Mouse (Mus musculus) G1E (cell line): Measurements from ENCODE around the gene Trank1. TPM values are rescaled to one million over a fixed set of nuclear protein-coding genes. Genes with fewer than 3 reads are reported as not detected.

Source experiments
- ATAC-seq: 2 replicates; pipeline ENCODE4 v1.8.0; 2016; ENCODE audit warnings: mild to moderate bottlenecking; ENCODE audit not compliant: insufficient number of reproducible peaks, poor library complexity, low FRiP score, severe bottlenecking; ENCODE audit errors: extremely low read depth
- DNase-seq: peaks from one replicate; pipeline ENCODE4 v3.0.0; 2012; ENCODE audit warnings: low spot score
- H3K27me3 ChIP-seq: 2 replicates; pipeline ENCODE4 v1.6.1; 2012; ENCODE audit warnings: mild to moderate bottlenecking, low read length, inconsistent platforms; ENCODE audit not compliant: insufficient read depth
- H3K36me3 ChIP-seq: replicated peaks from 2 replicates; pipeline ENCODE3; 2012; ENCODE audit warnings: mild to moderate bottlenecking, inconsistent platforms
- H3K4me1 ChIP-seq: 2 replicates; pipeline ENCODE4 v1.6.1; 2012; ENCODE audit warnings: low read depth, low read length, inconsistent platforms, mixed read lengths; ENCODE audit not compliant: insufficient read depth
- H3K4me3 ChIP-seq: 2 replicates; pipeline ENCODE4 v1.5.1; 2012; ENCODE audit warnings: low read depth, mild to moderate bottlenecking, inconsistent platforms, low read length, moderate library complexity, mixed read lengths
- H3K9me3 ChIP-seq: replicated peaks from 2 replicates; pipeline ENCODE4 v1.6.1; 2012; ENCODE audit warnings: inconsistent platforms
- CTCF ChIP-seq: IDR thresholded peaks from 2 replicates; pipeline ENCODE4 v1.5.1; 2012; ENCODE audit warnings: low read depth, low read length, inconsistent platforms, mixed read lengths
- GATA1 ChIP-seq: IDR thresholded peaks from 2 replicates; pipeline ENCODE4 v1.6.1; 2012; ENCODE audit warnings: borderline replicate concordance, low read length, inconsistent platforms, mixed read lengths
- GATA2 ChIP-seq: IDR thresholded peaks from 2 replicates; pipeline ENCODE4 v1.6.1; 2012; ENCODE audit warnings: low read depth, low read length, inconsistent platforms, borderline replicate concordance
- POLR2AphosphoS5 ChIP-seq: IDR thresholded peaks from 2 replicates; pipeline ENCODE4 v1.6.1; 2012; ENCODE audit warnings: low read depth, low read length, inconsistent platforms; ENCODE audit not compliant: insufficient replicate concordance
- TAL1 ChIP-seq: conservative IDR thresholded peaks from 2 replicates; pipeline ENCODE4 v1.6.1; 2012; ENCODE audit warnings: low read depth, low read length, inconsistent platforms, mixed read lengths
- polyA plus RNA-seq: library from polyadenylated mRNA; stranded (reverse); fragments of >175 nt; gene quantifications from 2 replicates; pipeline ENCODE4 v1.2.3, GENCODE M21; 2012
- total RNA-seq, 2 experiments: library from RNA; stranded (forward) in 1 of 2; stranded (reverse) in 1 of 2; fragments of 200-1000 nt in 1 of 2; fragments of >200 nt in 1 of 2; fragmentation: Nextera tagmentation in 1 of 2; gene quantifications; 2 replicates each; pipeline ENCODE4 v1.2.3; 2014 to 2017

Trank1 gene
- total and polyA plus RNA-seq, 3 experiments, result 0.05 TPM; not detected in 2

GRCm38 (mm10) chr9:111295323-111295722, 16.2 kb upstream of the Trank1 start:
- ATAC-seq (no peak), DNase-seq (no peak)
- H3K27me3 ChIP-seq, result peaks cover 18% of the 10 kb centered on the region
- H3K36me3 ChIP-seq, result no peaks in the 10 kb centered on the region
- H3K9me3 ChIP-seq, result no peaks in the 10 kb centered on the region
- no peaks in the 10 kb centered on the region for H3K4me1 ChIP-seq
- H3K4me3 ChIP-seq, result no peak overlapping the region
- TF ChIP-seq TAL1 (no peak), POLR2AphosphoS5 (no peak), CTCF (no peak), GATA2 (no peak), GATA1 (no peak)

DNA sequence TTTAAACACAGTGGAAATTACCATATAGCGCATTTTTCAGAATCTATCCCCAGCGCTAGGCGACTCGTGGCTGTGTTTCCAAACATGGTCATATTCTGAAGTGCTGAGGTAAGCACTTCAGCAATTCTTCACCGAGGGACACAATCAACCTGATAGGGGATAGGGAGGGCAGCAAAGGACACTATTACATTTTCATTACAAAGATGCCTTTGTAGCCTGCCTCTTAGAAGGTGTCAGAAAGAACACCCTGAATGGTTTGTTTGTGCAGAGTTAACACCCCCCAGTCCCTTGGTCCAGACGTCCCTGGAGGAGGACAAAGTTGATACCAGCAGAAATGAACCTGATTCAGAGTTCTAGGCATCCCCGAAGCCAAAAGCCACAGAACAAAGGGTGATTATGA, 15.1 kb upstream of the Trank1 start:
- no peaks in the 10 kb centered on the region for H3K9me3 ChIP-seq
- H3K27me3 ChIP-seq, result peaks cover 18% of the 10 kb centered on the region
- no peak overlapping the region for H3K4me3 ChIP-seq
- H3K4me1 ChIP-seq, result no peaks in the 10 kb centered on the region
- TF ChIP-seq TAL1, result no peak
- no peak for TF ChIP-seq CTCF
- TF ChIP-seq GATA1, result no peak
- no peak for TF ChIP-seq POLR2AphosphoS5
- TF ChIP-seq GATA2, result no peak
- DNase-seq (no peak), ATAC-seq (no peak)
- H3K36me3 ChIP-seq, result no peaks in the 10 kb centered on the region

DNA sequence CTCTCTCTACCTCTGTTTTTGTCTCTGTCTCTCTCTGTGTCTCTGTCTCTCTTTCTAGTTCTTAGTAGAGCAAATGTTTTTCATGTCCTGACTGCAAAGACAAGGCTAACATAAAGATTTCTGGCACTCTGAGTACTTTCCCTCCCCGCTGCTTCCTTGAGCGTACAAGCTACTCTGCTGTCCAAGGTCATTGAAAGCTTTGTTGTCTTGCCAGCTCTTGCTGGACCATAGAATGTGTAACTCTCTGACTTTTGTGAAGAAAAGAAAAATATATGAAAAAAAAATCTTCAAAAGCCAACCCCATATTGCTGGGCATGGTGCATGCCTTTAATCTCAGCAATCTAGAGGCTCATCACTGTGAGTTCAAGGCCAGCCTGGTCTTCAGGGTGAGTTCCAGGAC, 12.9 kb upstream of the Trank1 start:
- no peaks in the 10 kb centered on the region for H3K9me3 ChIP-seq
- TF ChIP-seq GATA2 (no peak), GATA1 (no peak), TAL1 (no peak), CTCF (no peak), POLR2AphosphoS5 (no peak)
- no peak overlapping the region for H3K4me3 ChIP-seq
- DNase-seq, result no peak
- no peaks in the 10 kb centered on the region for H3K4me1 ChIP-seq
- H3K36me3 ChIP-seq, result no peaks in the 10 kb centered on the region
- peaks cover 16% of the 10 kb centered on the region for H3K27me3 ChIP-seq
- no peak for ATAC-seq

DNA sequence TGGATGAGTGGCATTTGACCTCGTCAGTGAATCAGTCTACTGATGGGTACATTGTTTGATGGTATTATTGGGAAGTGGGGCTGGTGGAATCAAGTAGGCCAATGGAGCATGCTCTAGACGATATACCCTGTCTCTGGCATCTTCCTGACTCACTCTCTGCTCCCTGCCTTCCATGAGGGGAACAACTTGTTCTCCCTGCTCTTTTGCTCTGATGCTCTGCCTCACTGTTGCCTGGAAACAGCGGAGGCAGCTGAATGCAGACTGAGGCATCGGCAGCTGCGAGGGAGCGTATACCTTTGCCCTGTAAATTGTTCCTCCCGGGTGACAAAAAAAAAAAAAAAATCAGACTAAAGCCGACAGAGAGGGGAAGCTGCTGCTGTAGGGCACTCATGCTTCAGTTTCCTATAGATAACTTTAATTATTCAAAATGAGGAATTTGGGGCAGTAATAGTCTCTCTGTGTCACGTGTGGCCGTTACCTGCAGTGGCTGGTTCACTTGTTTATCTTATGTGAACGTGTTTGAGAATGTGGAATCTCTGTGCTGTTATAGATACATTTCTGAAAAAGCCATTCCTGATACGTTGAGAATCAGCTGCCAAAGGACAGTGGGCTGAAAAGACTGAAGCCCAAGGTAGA, 9.2 kb upstream of the Trank1 start:
- Histone ChIP-seq H3K4me3 (no peak overlapping the region), H3K9me3 (no peaks in the 10 kb centered on the region), H3K36me3 (no peaks in the 10 kb centered on the region), H3K27me3 (peaks cover 11% of the 10 kb centered on the region), H3K4me1 (no peaks in the 10 kb centered on the region)
- TF ChIP-seq GATA2, result no peak
- no peak for TF ChIP-seq GATA1
- TF ChIP-seq POLR2AphosphoS5, result no peak
- TF ChIP-seq CTCF, result no peak
- TF ChIP-seq TAL1, result no peak
- no peak for DNase-seq
- no peak for ATAC-seq

DNA sequence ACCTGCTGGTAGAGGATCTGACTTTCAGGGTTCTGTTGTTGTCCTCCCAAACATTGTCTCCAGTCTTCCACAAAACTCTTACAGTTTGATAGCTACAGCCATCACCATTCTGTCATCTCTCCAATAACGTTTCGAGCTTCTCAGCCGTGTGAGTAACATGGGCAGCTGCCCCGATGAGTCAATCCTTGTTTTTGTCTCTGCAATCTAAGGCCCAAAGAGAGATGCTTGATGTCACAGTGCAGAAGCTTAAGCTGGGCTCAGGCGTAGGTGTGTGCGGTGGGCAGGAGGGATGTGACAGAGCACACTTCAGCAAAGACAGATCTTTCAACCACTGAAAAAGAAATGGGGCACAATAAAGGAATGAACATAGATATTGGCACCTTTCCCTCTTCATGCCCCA, 7.5 kb upstream of the Trank1 start:
- Histone ChIP-seq H3K4me1 (no peaks in the 10 kb centered on the region), H3K27me3 (peaks cover 2% of the 10 kb centered on the region; the same call in 1 of the 2 replicates), H3K4me3 (no peak overlapping the region), H3K36me3 (no peaks in the 10 kb centered on the region), H3K9me3 (no peaks in the 10 kb centered on the region)
- no peak for DNase-seq
- TF ChIP-seq GATA1, result no peak
- no peak for TF ChIP-seq POLR2AphosphoS5
- TF ChIP-seq TAL1, result no peak
- TF ChIP-seq GATA2, result no peak
- TF ChIP-seq CTCF, result no peak
- ATAC-seq, result no peak

DNA sequence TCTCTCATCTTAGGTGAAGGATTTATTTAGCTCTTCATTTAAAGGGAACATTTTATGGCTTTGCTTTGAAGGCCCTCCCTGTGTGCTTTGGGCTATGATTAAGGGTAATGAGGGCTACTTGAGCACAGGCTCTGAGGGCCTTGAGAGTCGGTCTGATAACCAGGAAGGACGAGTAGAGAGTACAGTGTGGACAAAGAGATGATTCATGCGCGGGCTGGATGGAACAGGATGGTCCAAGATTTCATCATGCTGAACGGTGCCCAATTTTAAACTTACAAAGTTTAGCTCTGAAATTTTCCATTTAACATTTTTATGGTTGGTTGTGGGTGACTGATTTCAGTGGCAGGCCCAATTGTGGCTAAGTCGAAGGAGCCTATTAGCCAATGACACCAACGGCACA, 5.4 kb upstream of the Trank1 start:
- H3K4me3 ChIP-seq, result no peak overlapping the region
- peaks cover 3% of the 10 kb centered on the region for H3K9me3 ChIP-seq
- no peaks in the 10 kb centered on the region for H3K4me1 ChIP-seq
- TF ChIP-seq GATA1 (no peak), POLR2AphosphoS5 (no peak), CTCF (no peak), GATA2 (no peak), TAL1 (no peak)
- ATAC-seq, result no peak
- H3K27me3 ChIP-seq, result peaks cover 2% of the 10 kb centered on the region; the same call in 1 of the 2 replicates
- H3K36me3 ChIP-seq, result no peaks in the 10 kb centered on the region
- no peak for DNase-seq

GRCm38 (mm10) chr9:111311843-111312441, 403 bp downstream of the Trank1 start:
- Histone ChIP-seq H3K4me1 (no peaks in the 10 kb centered on the region), H3K9me3 (peaks cover 19% of the 10 kb centered on the region), H3K36me3 (no peaks in the 10 kb centered on the region), H3K27me3 (no peaks in the 10 kb centered on the region), H3K4me3 (peak overlapping the region; percentile 40; the same call in 1 of the 2 replicates)
- DNase-seq (no peak), ATAC-seq (no peak)
- TF ChIP-seq TAL1 (no peak), GATA1 (no peak), GATA2 (no peak), POLR2AphosphoS5 (no peak), CTCF (no peak)
